Mouse (Mus musculus): ENCODE results near the gene Trnp1. TPM values are rescaled to one million over a fixed set of nuclear protein-coding genes. Genes with fewer than 3 reads are reported as not detected.

The Trnp1 gene
- total RNA-seq, 4 experiments from 2014 or later = 3.1 to 10.6 (median 6.3) TPM

- DNase-seq = peak; percentile 83
Observed at GRCm38 (mm10) chr4:133494432-133494831, 3.9 kb downstream of the Trnp1 start.

GRCm38 (mm10) chr4:133493895-133494294, 4.5 kb downstream of the Trnp1 start:
- DNase-seq = no peak

GRCm38 (mm10) chr4:133491800-133492199, 6.5 kb downstream of the Trnp1 start:
- DNase-seq = no peak

GRCm38 (mm10) chr4:133489489-133490245, 8.7 kb downstream of the Trnp1 start:
- no peak for DNase-seq

GRCm38 (mm10) chr4:133488619-133489392, 9.5 kb downstream of the Trnp1 start:
- DNase-seq = no peak

- no peak for DNase-seq
Observed at GRCm38 (mm10) chr4:133486673-133487357, 11.5 kb downstream of the Trnp1 start.

GRCm38 (mm10) chr4:133485691-133486425, 12.5 kb downstream of the Trnp1 start:
- no peak for DNase-seq

- no peak for DNase-seq
Observed at GRCm38 (mm10) chr4:133484266-133485025, 13.9 kb downstream of the Trnp1 start.

- DNase-seq = no peak
Observed at GRCm38 (mm10) chr4:133482479-133482878, 15.9 kb downstream of the Trnp1 start.

- no peak for DNase-seq
Observed at GRCm38 (mm10) chr4:133481488-133481887, 16.9 kb downstream of the Trnp1 start.

GRCm38 (mm10) chr4:133480754-133481153, 17.6 kb downstream of the Trnp1 start:
- DNase-seq = no peak

GRCm38 (mm10) chr4:133480185-133480537, 18.2 kb downstream of the Trnp1 start:
- no peak for DNase-seq

- peak; percentile 99 for DNase-seq
Observed at GRCm38 (mm10) chr4:133479458-133480184, 18.7 kb downstream of the Trnp1 start, which contains the start of gene Tent5b. Gene Tent5b, plus strand, starts transcription at chr4:133480132.

- no peak for DNase-seq
Observed at GRCm38 (mm10) chr4:133473833-133474232, 24.5 kb downstream of the Trnp1 start.

- no peak for DNase-seq
Observed at GRCm38 (mm10) chr4:133471135-133471821, 27.1 kb downstream of the Trnp1 start.

GRCm38 (mm10) chr4:133469122-133469521, 29.2 kb downstream of the Trnp1 start:
- no peak for DNase-seq

GRCm38 (mm10) chr4:133468080-133468479, 30.3 kb downstream of the Trnp1 start:
- peak; percentile 75 for DNase-seq

GRCm38 (mm10) chr4:133463184-133463583, 35.2 kb downstream of the Trnp1 start:
- no peak for DNase-seq

- no peak for DNase-seq
Observed at GRCm38 (mm10) chr4:133461362-133461761, 37.0 kb downstream of the Trnp1 start.

GRCm38 (mm10) chr4:133460796-133461325, 37.5 kb downstream of the Trnp1 start:
- DNase-seq = no peak
